Comparison of ENCODE assay signal across 19 mouse cellular contexts in the genomic region with DNA sequence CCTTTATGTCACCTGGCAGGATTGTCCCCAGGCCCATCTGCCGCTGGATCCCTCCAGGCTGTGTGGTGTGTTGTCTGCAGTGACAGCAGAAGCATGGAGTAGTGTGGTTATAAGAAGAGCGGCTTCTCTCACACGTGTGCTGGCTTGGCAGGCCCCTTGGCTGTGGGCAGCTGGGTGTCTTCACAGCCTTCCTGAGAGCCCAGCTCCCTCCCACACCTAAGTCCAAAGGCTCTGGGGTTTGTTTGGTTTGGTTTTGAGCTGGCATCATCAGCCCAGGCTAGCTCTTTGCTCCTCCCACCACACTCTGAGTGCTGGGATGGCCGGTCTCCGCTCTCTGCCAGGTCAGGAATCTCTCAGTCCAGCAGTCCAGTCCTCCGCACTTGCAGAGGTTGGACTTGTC.
"Had no signal": no experiment of that assay in that cellular context is flagged by ENCODE, and none has a peak within 500 bp of the region (broad histone marks: within the 10 kb centered on the region; RNA-seq: fewer than 3 reads in every experiment).

No protein-coding gene starts in this region.

- H3K27ac ChIP-seq: kidney, postnatal 0 days; limb, embryonic 12.5 days; limb, embryonic 15.5 days; liver, embryonic 13.5 days; midbrain, embryonic 15.5 days; neural tube, embryonic 13.5 days had no signal

- H3K27me3 ChIP-seq: limb, embryonic 12.5 days; limb, embryonic 15.5 days; liver, embryonic 13.5 days; midbrain, embryonic 15.5 days; neural tube, embryonic 13.5 days had no signal

- ATAC-seq: intestine, postnatal 0 days; midbrain, embryonic 15.5 days had no signal

- H3K4me2 ChIP-seq: limb, embryonic 12.5 days; limb, embryonic 15.5 days; liver, embryonic 13.5 days; midbrain, embryonic 11.5 days; midbrain, embryonic 15.5 days; neural tube, embryonic 13.5 days had no signal

- H3K4me1 ChIP-seq: limb, embryonic 12.5 days; limb, embryonic 15.5 days; liver, embryonic 13.5 days; midbrain, embryonic 15.5 days; neural tube, embryonic 13.5 days had no signal

- H3K9me3 ChIP-seq: limb, embryonic 12.5 days; limb, embryonic 15.5 days; liver, embryonic 13.5 days; midbrain, embryonic 15.5 days; neural tube, embryonic 13.5 days had no signal

- H3K9ac ChIP-seq: limb, embryonic 12.5 days; limb, embryonic 15.5 days; liver, embryonic 13.5 days; midbrain, embryonic 15.5 days; neural tube, embryonic 13.5 days had no signal

- H3K4me3 ChIP-seq: left cerebral cortex, adult 2 months; limb, embryonic 12.5 days; limb, embryonic 15.5 days; liver, embryonic 13.5 days; midbrain, embryonic 15.5 days; myocyte; neural tube, embryonic 13.5 days had no signal

- DNase-seq: kidney, adult 2 months; kidney, postnatal 36 days; left cerebral cortex, postnatal 4 days; liver, embryonic 13.5 days; lung, adult 2 months; lung, postnatal 14 days; lung, postnatal 4 days; thymus, adult 2 months; thymus, postnatal 14 days; thymus, postnatal 4 days had no signal
